Mouse (Mus musculus) thymus, adult 2 months (tissue): ENCODE results near the gene Pxylp1.

Experiments
- CTCF ChIP-seq: fragments of 200-500 bp; IDR thresholded peaks from 2 replicates; pipeline ENCODE4 v1.5.1; 2012; ENCODE audit warnings: mild to moderate bottlenecking, control low read depth, low read length, moderate library complexity, borderline replicate concordance; ENCODE audit not compliant: control insufficient read depth, poor library complexity, insufficient read depth; ENCODE audit errors: extremely low read depth
- POLR2A ChIP-seq: fragments of 200-500 bp; IDR thresholded peaks from 2 replicates; pipeline ENCODE4 v1.6.1; 2012; ENCODE audit warnings: mild to moderate bottlenecking, low read length, control low read depth, moderate library complexity; ENCODE audit not compliant: control insufficient read depth, poor library complexity, insufficient read depth; ENCODE audit errors: extremely low read depth

DNA sequence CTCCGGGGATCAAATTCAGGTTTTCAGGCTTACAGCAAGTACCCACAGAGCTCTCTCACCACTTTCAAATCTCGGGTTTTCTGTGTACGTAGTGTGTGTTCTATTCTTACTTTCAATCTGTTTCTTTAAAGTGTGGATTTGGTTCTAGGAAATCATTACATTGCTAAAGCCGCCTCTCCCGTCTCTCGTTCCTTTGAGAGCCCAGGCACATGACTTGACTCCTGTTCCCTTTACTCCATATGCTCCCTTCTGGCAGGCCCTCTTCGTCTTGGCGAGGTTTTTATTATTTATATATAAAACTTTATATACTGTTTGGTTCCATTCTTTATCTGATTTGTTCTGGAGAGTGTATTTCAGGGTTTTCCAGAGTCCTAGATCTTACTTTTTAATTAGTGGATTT lies 40.3 kb upstream of the Pxylp1 start:
- TF ChIP-seq POLR2A (no peak), CTCF (no peak)
